Comparison of ENCODE assay signal across 26 mouse cellular contexts in genomic region chr11:34007616-34008015, GRCm38 (mm10). TPM values are rescaled to one million over a fixed set of nuclear protein-coding genes. Genes with fewer than 3 reads are reported as not detected.
A peak's percentile ranks its signal among the peaks of the same experiment; 100 is the strongest.
DNase-seq lines count a peak whose midpoint lies in the region; ATAC-seq and TF ChIP-seq lines count a peak whose summit lies in the region.
"Had no signal": no experiment of that assay in that cellular context is flagged by ENCODE, and none has a peak within 500 bp of the region (broad histone marks: within the 10 kb centered on the region; RNA-seq: fewer than 3 reads in every experiment).

No protein-coding gene starts in this region.

- no peak overlapping the region for H3K4me3 ChIP-seq in liver, embryonic 12.5 days
- H3K4me3 ChIP-seq in liver, postnatal 0 days (ENCODE audit: low read depth, low read length): no peak overlapping the region
- H3K4me3 ChIP-seq in gastrocnemius, adult 2 months: no peak overlapping the region
- no peak overlapping the region for H3K4me3 ChIP-seq in heart, adult 2 months
- H3K4me3 ChIP-seq: embryonic facial prominence, embryonic 13.5 days; embryonic facial prominence, embryonic 15.5 days; forebrain, embryonic 10.5 days; forebrain, embryonic 12.5 days had no signal

- 57% methylated on average over 2 of the region's 2 CpGs for WGBS in liver, embryonic 12.5 days (ENCODE audit: insufficient replicate concordance)
- 58% methylated on average over 1 of the region's 2 CpGs for WGBS in liver, postnatal 0 days (ENCODE audit: insufficient replicate concordance)
- 66% methylated on average over 2 of the region's 2 CpGs for WGBS in heart, adult 2 months

- no peaks in the 10 kb centered on the region for H3K27me3 ChIP-seq in liver, embryonic 12.5 days (replicated peaks)
- no peaks in the 10 kb centered on the region for H3K27me3 ChIP-seq in liver, postnatal 0 days (ENCODE audit: insufficient read depth, low read length)
- H3K27me3 ChIP-seq in heart, adult 2 months (ENCODE audit: control insufficient read depth, insufficient read depth, low read length): no peaks in the 10 kb centered on the region
- H3K27me3 ChIP-seq: embryonic facial prominence, embryonic 13.5 days; embryonic facial prominence, embryonic 15.5 days; forebrain, embryonic 12.5 days had no signal

- intact Hi-C loops in gastrocnemius, adult 2 months (cut with DNase I): loop anchor here (10.0 kb wide), 1 partner anchor 207 kb away; no protein-coding TSS in a partner anchor
- intact Hi-C loops in heart, adult 2 months (cut with DNase I): no loop called here

- TF ChIP-seq POLR2A in heart, adult 2 months (IDR thresholded peaks at IDR 0.05; ENCODE audit: insufficient read depth, low read depth, low read length): no peak

- DNase-seq in CD4-positive, CD25-positive, alpha-beta regulatory T cell, adult 2 months (ENCODE audit: low read depth, low spot score): peak; percentile 28
- no peak for DNase-seq in liver, postnatal 0 days
- peak; percentile 52 for DNase-seq in induced T-regulatory cell, adult 2 months (ENCODE audit: low read depth)
- DNase-seq in naive thymus-derived CD4-positive, alpha-beta T cell, adult 2 months (ENCODE audit: low read depth): peak; percentile 43
- no peak for DNase-seq in gastrocnemius, adult 2 months
- no peak for DNase-seq in heart, adult 2 months
- DNase-seq: adrenal gland, adult 8-10 months; adrenal gland, postnatal 14 days; cerebellum, adult 11-12 months; cerebellum, adult 2 months; cerebellum, adult 9-11 months; cerebellum, postnatal 14 days; cerebellum, postnatal 36 days; embryo, embryonic 11 days had no signal

- no peak overlapping the region for H3K27ac ChIP-seq in liver, embryonic 12.5 days
- H3K27ac ChIP-seq in liver, postnatal 0 days (ENCODE audit: low read depth): no peak overlapping the region
- no peak overlapping the region for H3K27ac ChIP-seq in gastrocnemius, adult 2 months
- no peak overlapping the region for H3K27ac ChIP-seq in heart, adult 2 months
- H3K27ac ChIP-seq: embryonic facial prominence, embryonic 13.5 days; embryonic facial prominence, embryonic 15.5 days; forebrain, embryonic 12.5 days had no signal

- peaks cover 22% of the 10 kb centered on the region for H3K4me1 ChIP-seq in liver, embryonic 12.5 days
- H3K4me1 ChIP-seq in liver, postnatal 0 days (ENCODE audit: insufficient read depth): peaks cover 4% of the 10 kb centered on the region; the same call in 1 of the 2 replicates
- peaks cover 6% of the 10 kb centered on the region for H3K4me1 ChIP-seq in heart, adult 2 months (ENCODE audit: control insufficient read depth, insufficient read depth, low read length)
- H3K4me1 ChIP-seq: forebrain, embryonic 12.5 days had no signal

- H3K36me3 ChIP-seq in liver, embryonic 12.5 days: no peaks in the 10 kb centered on the region
- H3K36me3 ChIP-seq in liver, postnatal 0 days (replicated peaks; ENCODE audit: insufficient read depth, low read length): no peaks in the 10 kb centered on the region
- no peaks in the 10 kb centered on the region for H3K36me3 ChIP-seq in heart, adult 2 months (ENCODE audit: control insufficient read depth, insufficient read depth, low read length)
- H3K36me3 ChIP-seq: embryonic facial prominence, embryonic 13.5 days; embryonic facial prominence, embryonic 15.5 days; forebrain, embryonic 10.5 days; forebrain, embryonic 12.5 days had no signal

- no peak overlapping the region for H3K9ac ChIP-seq in liver, embryonic 12.5 days
- no peak overlapping the region for H3K9ac ChIP-seq in liver, postnatal 0 days (replicated peaks)
- no peak overlapping the region for H3K9ac ChIP-seq in heart, adult 2 months (ENCODE audit: low read depth, low read length)
- H3K9ac ChIP-seq: embryonic facial prominence, embryonic 13.5 days; embryonic facial prominence, embryonic 15.5 days; forebrain, embryonic 12.5 days had no signal

- H3K4me2 ChIP-seq in liver, embryonic 12.5 days: peak overlapping the region; percentile 70; the same call in 1 of the 2 replicates
- H3K4me2 ChIP-seq in liver, postnatal 0 days (ENCODE audit: low read depth, low read length): no peak overlapping the region
- H3K4me2 ChIP-seq: embryonic facial prominence, embryonic 13.5 days; embryonic facial prominence, embryonic 15.5 days; forebrain, embryonic 12.5 days had no signal

- no peak for ATAC-seq in CD4-positive, CD25-positive, alpha-beta regulatory T cell, adult 4 months
- ATAC-seq in liver, embryonic 12.5 days: no peak
- ATAC-seq in liver, postnatal 0 days: no peak
- ATAC-seq: activated CD4-positive, CD25-positive, alpha-beta regulatory T cell, adult 4 months; forebrain, embryonic 14.5 days; forebrain, embryonic 16.5 days; Patski had no signal

- H3K9me3 ChIP-seq in liver, embryonic 12.5 days (replicated peaks): no peaks in the 10 kb centered on the region
- no peaks in the 10 kb centered on the region for H3K9me3 ChIP-seq in liver, postnatal 0 days (ENCODE audit: low read length)
- H3K9me3 ChIP-seq: embryonic facial prominence, embryonic 13.5 days; embryonic facial prominence, embryonic 15.5 days; forebrain, embryonic 10.5 days; forebrain, embryonic 12.5 days had no signal

- no peaks in the 10 kb centered on the region for H3K79me2 ChIP-seq in heart, adult 2 months (replicated peaks; ENCODE audit: control insufficient read depth, insufficient read depth, low read length)

- no peak for TF ChIP-seq CTCF in liver, postnatal 0 days (IDR thresholded peaks at IDR 0.05; ENCODE audit: low read depth)
- TF ChIP-seq CTCF in gastrocnemius, adult 2 months (IDR thresholded peaks at IDR 0.05): no peak
- TF ChIP-seq CTCF in heart, adult 2 months (IDR thresholded peaks at IDR 0.05): no peak

- no peak for TF ChIP-seq EP300 in liver, postnatal 0 days (IDR thresholded peaks at IDR 0.05; ENCODE audit: low read depth)
- no peak for TF ChIP-seq EP300 in heart, adult 2 months (IDR thresholded peaks at IDR 0.05; ENCODE audit: insufficient read depth, low read depth, low read length)

RNA-seq across cellular contexts. Expression of gene Kcnip1, which starts 14.7 kb away (rescaled TPM):
- not detected for polyA plus RNA-seq in CD4-positive, CD25-positive, alpha-beta regulatory T cell, adult 4 months (2017; shearing (Covaris generic))
- polyA plus RNA-seq in liver, embryonic 12.5 days (2016; fragmentation: Nextera tagmentation; extraction: Ambion mirVana): 0.39 and 0.66 TPM in 2 replicates
- polyA plus RNA-seq in liver, postnatal 0 days (2015; fragmentation: Nextera tagmentation; extraction: Ambion mirVana): not detected in 2 replicates
- not detected for total RNA-seq in gastrocnemius, adult 2 months (2021)
- under 1 TPM in 1 of 2 experiments, not detected in 1; 0.11 TPM for total RNA-seq in heart, adult 2 months (2021)
- 0.18 and 0.20 TPM in 2 replicates for polyA plus RNA-seq in heart, adult 2 months (2012; rRNA removed)
- total RNA-seq: common myeloid progenitor, adult 5-6 weeks had no signal
- polyA plus RNA-seq: activated CD4-positive, CD25-positive, alpha-beta regulatory T cell, adult 4 months; erythroblast, embryonic 14.5 days; Patski had no signal

RNA-seq across cellular contexts. Expression of gene Lcp2, which starts 39.1 kb away (rescaled TPM):
- polyA plus RNA-seq in CD4-positive, CD25-positive, alpha-beta regulatory T cell, adult 4 months (2017; shearing (Covaris generic)): 100 to 1,000 TPM; 477 to 563 TPM
- polyA plus RNA-seq in liver, embryonic 12.5 days (2016; fragmentation: Nextera tagmentation; extraction: Ambion mirVana): 10.5 and 11.5 TPM in 2 replicates
- 9.8 and 12.3 TPM in 2 replicates for polyA plus RNA-seq in liver, postnatal 0 days (2015; fragmentation: Nextera tagmentation; extraction: Ambion mirVana)
- 1 to 10 TPM in 1 of 2 experiments, under 1 TPM in 1; 0.36 to 1.6 TPM for total RNA-seq in gastrocnemius, adult 2 months (2021)
- 1 to 10 TPM; 1.6 to 1.7 TPM for total RNA-seq in heart, adult 2 months (2021)
- polyA plus RNA-seq in heart, adult 2 months (2012; rRNA removed): 1.3 and 1.8 TPM in 2 replicates
- polyA plus RNA-seq: Patski had no signal

RNA-seq across cellular contexts. Expression of gene Kcnmb1, which starts 44.8 kb away (rescaled TPM):
- polyA plus RNA-seq in CD4-positive, CD25-positive, alpha-beta regulatory T cell, adult 4 months (2017; shearing (Covaris generic)): 1 to 10 TPM in 1 of 2 experiments, under 1 TPM in 1; 0.79 to 1.0 TPM
- polyA plus RNA-seq in liver, embryonic 12.5 days (2016; fragmentation: Nextera tagmentation; extraction: Ambion mirVana): 0.11 and 0.18 TPM in 2 replicates
- polyA plus RNA-seq in liver, postnatal 0 days (2015; fragmentation: Nextera tagmentation; extraction: Ambion mirVana): 0.02 and 0.05 TPM in 2 replicates
- total RNA-seq in gastrocnemius, adult 2 months (2021): under 1 TPM; 0.17 to 0.23 TPM
- total RNA-seq in heart, adult 2 months (2021): 1 to 10 TPM; 1.0 to 1.1 TPM
- polyA plus RNA-seq in heart, adult 2 months (2012; rRNA removed): 2.1 and 3.2 TPM in 2 replicates
- total RNA-seq: common myeloid progenitor, adult 5-6 weeks had no signal
- polyA plus RNA-seq: erythroblast, embryonic 14.5 days; forebrain, embryonic 12.5 days; Patski had no signal

Comparison
In these comparisons a context has a peak if more than half of its experiments do, and no peak if none do; other contexts are left out.
1. DNase-seq: peak in CD4-positive, CD25-positive, alpha-beta regulatory T cell, adult 2 months (single experiment), induced T-regulatory cell, adult 2 months (single experiment) and naive thymus-derived CD4-positive, alpha-beta T cell, adult 2 months (single experiment); none in liver, postnatal 0 days (single experiment), gastrocnemius, adult 2 months (single experiment) and heart, adult 2 months (0 of 2).
2. RNA of gene Lcp2, which starts 39.1 kb away (polyA plus RNA-seq): 477 to 563 TPM in CD4-positive, CD25-positive, alpha-beta regulatory T cell, adult 4 months; 10.5 to 11.5 TPM in liver, embryonic 12.5 days, 9.8 to 12.3 TPM in liver, postnatal 0 days and 1.3 to 1.8 TPM in heart, adult 2 months; every median in the first group is over 10 times any median in the second.